In genomic region chr17:10056096-10056495, GRCm38 (mm10) we compare ENCODE assay signal across 10 mouse cellular contexts.
"Had no signal": no experiment of that assay in that cellular context is flagged by ENCODE, and none has a peak within 500 bp of the region (broad histone marks: within the 10 kb centered on the region; RNA-seq: fewer than 3 reads in every experiment).

No protein-coding gene starts in this region.

- DNase-seq: gastrocnemius, adult 2 months; gastrocnemius, postnatal 10 days; gastrocnemius, postnatal 25 days; heart, postnatal 10 days; heart, postnatal 4 days; kidney, adult 18-20 months; kidney, adult 8-10 months; kidney, postnatal 10 days; kidney, postnatal 4 days; left cerebral cortex, postnatal 4 days had no signal
